Mouse (Mus musculus): ENCODE data around the gene Tspan7.

DNA sequence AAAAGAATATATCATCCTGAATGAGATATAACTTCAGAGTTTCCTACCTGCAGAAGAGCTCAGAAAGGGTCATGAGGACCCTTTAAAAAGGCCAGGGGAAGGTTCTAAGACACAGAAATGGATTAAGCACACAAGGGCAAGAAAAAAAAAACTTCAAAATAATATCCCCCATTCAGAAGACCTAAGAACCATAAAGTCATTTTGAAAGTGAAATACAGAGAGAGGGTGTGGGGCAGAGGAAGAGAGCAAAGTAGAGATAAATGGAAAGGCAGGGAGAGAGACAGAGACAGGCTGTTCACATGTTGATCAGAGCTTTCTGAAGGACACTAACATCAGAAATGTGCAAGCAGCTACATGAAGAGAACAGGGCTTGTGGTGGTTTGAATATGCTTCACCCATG lies 156.1 kb downstream of the Tspan7 start:
- no peak for TF ChIP-seq FLI1 (IDR thresholded peaks at IDR 0.05; ENCODE audit: low read length)
- TF ChIP-seq GATA1 (IDR thresholded peaks at IDR 0.05; ENCODE audit: borderline replicate concordance, low read length) = no peak

All from megakaryocyte, embryonic 14.5 days (primary cell).